Mouse (Mus musculus): Measurements from ENCODE around the gene Hs3st5. TPM values are rescaled to one million over a fixed set of nuclear protein-coding genes. Genes with fewer than 3 reads are reported as not detected.
"Not testable (repeated sequence)": the region's sequence is repeated elsewhere in the genome, so short reads cannot be mapped to it uniquely, and the experiment has no call there.

Hs3st5 gene
- polyA plus RNA-seq, 1 experiment from 2014 or later: 3.8 TPM

DNA sequence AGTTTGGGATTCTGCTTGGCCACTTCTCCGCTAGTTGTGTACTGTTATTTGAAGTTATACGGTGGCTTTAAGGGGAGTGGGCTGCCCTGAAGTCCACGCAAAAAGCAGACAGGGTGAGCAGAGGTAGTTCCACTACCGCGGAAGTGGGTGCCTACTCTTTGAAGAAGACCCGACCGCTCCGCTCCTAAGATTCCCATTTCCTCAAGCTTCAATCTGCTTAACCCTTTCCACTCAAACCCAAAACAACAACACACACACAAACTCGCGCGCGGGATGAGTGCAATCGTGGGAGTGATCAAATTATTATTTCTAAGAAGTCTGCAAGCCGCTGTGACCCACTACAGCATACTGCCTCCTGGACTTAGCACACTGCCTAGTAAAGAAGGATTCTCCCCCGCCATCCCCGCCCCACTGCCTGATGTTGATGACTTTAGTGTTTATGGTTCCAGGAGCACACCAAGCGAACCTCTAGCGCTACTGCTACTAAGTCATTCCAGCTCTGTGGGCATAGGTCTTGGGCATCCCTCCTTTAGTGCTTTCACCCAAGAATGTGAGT lies 1.5 kb downstream of the Hs3st5 start:
- Histone ChIP-seq H3K27ac (no peak overlapping the region), H3K36me3 (replicated peaks) (no peaks in the 10 kb centered on the region), H3K4me3 (replicated peaks) (peak overlapping the region; percentile 69), H3K4me1 (peaks cover 15% of the 10 kb centered on the region), H3K4me2 (peak overlapping the region; percentile 93), H3K27me3 (peaks cover 24% of the 10 kb centered on the region), H3K9ac (peak overlapping the region; percentile 58), H3K9me3 (no peaks in the 10 kb centered on the region)
- under 1% methylated on average over 18 of the region's 18 CpGs for WGBS
- no peak for ATAC-seq (ENCODE audit: low FRiP score)

DNA sequence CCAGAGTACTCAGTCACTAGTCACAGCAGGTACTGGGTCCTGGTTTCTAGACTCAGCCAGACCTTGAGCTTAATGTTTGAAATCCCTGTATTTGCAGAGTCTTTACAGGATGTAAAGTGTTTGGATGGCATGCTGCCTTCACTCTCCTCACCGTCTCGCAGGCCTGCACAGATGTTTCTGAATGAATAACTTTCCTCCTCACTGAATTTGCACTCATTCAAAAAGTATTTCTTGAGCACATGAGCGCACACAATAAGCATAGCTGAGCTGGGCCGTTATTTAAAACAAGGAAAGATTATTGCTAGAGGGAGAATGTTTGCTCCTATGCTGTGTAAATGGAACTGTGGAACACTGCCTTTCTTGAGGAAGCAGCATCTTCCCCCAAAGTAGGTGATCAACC lies 2.9 kb downstream of the Hs3st5 start:
- H3K36me3 ChIP-seq (replicated peaks): no peaks in the 10 kb centered on the region
- H3K4me2 ChIP-seq: no peak overlapping the region
- no peaks in the 10 kb centered on the region for H3K9me3 ChIP-seq
- H3K4me3 ChIP-seq (replicated peaks): no peak overlapping the region
- peaks cover 24% of the 10 kb centered on the region for H3K27me3 ChIP-seq
- H3K4me1 ChIP-seq: peaks cover 15% of the 10 kb centered on the region
- WGBS: 29% methylated on average over 4 of the region's 4 CpGs
- ATAC-seq (ENCODE audit: low FRiP score): no peak
- H3K9ac ChIP-seq: no peak overlapping the region
- H3K27ac ChIP-seq: no peak overlapping the region

DNA sequence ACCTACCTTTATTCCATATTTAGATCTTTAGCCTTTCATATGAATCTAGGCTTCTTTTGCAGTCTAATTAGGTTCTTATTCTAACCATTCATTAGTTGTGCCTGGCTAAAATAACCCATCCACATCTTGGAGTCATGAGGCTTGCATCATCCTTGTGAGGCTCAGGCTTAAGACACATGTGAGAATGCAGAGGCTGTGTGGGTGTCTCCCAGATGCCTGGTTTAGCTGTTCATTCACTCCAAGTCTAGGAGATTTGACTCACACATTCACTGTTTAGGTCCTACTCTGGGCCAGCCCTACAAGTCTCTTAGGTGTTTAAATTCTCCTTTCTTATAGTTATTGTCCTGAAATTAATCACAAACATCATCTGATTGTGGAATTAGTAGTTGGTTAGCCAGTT lies 17.3 kb downstream of the Hs3st5 start:
- H3K27me3 ChIP-seq: no peaks in the 10 kb centered on the region
- H3K36me3 ChIP-seq (replicated peaks): no peaks in the 10 kb centered on the region
- no peak overlapping the region for H3K27ac ChIP-seq
- H3K4me3 ChIP-seq (replicated peaks): no peak overlapping the region
- no peaks in the 10 kb centered on the region; the same call in 1 of the 2 replicates for H3K4me1 ChIP-seq
- H3K4me2 ChIP-seq: no peak overlapping the region
- no peak overlapping the region for H3K9ac ChIP-seq
- no peak for ATAC-seq (ENCODE audit: low FRiP score)
- no peaks in the 10 kb centered on the region for H3K9me3 ChIP-seq

DNA sequence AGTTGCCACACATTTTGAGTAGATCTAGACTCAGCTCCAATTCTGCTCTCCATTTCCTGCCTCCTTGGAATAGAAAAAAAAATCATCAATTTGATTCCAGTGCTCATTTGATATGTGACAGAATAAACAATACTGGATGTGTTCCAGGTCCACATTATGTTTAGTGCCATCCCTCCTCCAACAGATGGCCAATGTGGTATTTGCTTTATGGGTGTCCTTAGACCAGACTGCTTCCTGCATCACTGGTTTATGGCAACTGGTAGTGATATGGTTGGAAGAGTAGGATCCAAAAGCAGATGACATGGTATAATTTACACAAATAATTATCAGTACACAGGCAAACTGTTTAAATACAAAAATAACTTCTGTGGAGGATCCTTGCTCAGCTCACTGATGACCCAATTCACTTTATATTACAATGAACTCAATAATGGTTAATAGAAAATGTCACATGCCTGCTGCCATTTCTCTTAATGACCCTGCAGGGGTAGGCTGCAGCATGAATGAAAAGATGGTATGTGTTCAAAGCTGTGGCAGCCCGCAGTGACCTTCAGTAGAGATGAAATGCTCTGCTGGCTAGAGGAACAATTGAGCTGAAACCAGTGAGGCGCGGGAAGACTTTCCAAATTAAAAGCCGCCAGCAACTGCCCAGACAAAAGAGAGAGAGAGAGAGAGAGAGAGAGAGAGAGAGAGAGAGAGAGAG lies 27.2 kb downstream of the Hs3st5 start:
- Histone ChIP-seq H3K27me3 (no peaks in the 10 kb centered on the region), H3K4me1 (0 out of 2 replicates have a peak, but pooled peaks cover 7% of the 10 kb centered on the region), H3K4me3 (replicated peaks) (no peak overlapping the region), H3K9ac (no peak overlapping the region), H3K36me3 (replicated peaks) (no peaks in the 10 kb centered on the region), H3K9me3 (no peaks in the 10 kb centered on the region), H3K27ac (no peak overlapping the region), H3K4me2 (no peak overlapping the region)
- ATAC-seq (ENCODE audit: low FRiP score): peak; percentile 58
- WGBS: 15% methylated on average over 4 of the region's 4 CpGs

GRCm38 (mm10) chr10:36546622-36547021 lies 40.0 kb downstream of the Hs3st5 start:
- Histone ChIP-seq H3K9ac (no peak overlapping the region), H3K4me2 (no peak overlapping the region), H3K4me1 (no peaks in the 10 kb centered on the region), H3K36me3 (replicated peaks) (no peaks in the 10 kb centered on the region), H3K9me3 (no peaks in the 10 kb centered on the region), H3K27me3 (no peaks in the 10 kb centered on the region), H3K4me3 (replicated peaks) (no peak overlapping the region), H3K27ac (no peak overlapping the region)
- whole genome bisulfite sequencing: 21% methylated on average over 2 of the region's 2 CpGs
- ATAC-seq (ENCODE audit: low FRiP score): peak; percentile 44; the same call in 1 of the 2 replicates

DNA sequence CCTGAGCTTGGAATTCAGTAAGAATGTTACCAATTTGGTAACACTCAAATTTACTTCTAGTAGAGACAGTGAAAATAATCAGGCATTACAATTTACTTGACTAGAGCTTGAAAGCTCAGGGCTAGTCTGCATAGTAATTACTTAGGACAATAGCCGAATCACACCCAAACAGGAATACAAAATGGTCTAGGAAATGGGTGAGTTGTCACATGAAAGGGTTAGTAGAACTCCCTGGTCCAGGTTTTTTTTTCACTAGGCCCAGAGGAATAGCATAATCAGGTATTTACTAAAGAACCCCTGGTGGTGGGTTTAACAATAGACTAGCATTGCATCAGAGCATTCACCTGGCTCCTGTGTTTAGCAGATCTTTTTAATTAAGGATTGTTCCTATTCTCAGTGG lies 41.1 kb downstream of the Hs3st5 start:
- not testable (repeated sequence) for H3K27me3 ChIP-seq; H3K9me3 ChIP-seq; H3K4me2 ChIP-seq; H3K36me3 ChIP-seq (replicated peaks); H3K4me1 ChIP-seq; H3K4me3 ChIP-seq (replicated peaks); H3K9ac ChIP-seq; H3K27ac ChIP-seq; ATAC-seq (ENCODE audit: low FRiP score)
- WGBS: 62% methylated on average over 1 of the region's 1 CpGs

GRCm38 (mm10) chr10:36554057-36554456 lies 47.4 kb downstream of the Hs3st5 start:
- no peak overlapping the region for H3K4me2 ChIP-seq
- WGBS: 75% methylated on average over 4 of the region's 4 CpGs
- H3K4me3 ChIP-seq (replicated peaks): no peak overlapping the region
- no peaks in the 10 kb centered on the region for H3K27me3 ChIP-seq
- H3K9ac ChIP-seq: no peak overlapping the region
- 0 out of 2 replicates have a peak, but pooled peaks cover 2% of the 10 kb centered on the region for H3K4me1 ChIP-seq
- no peak for ATAC-seq (ENCODE audit: low FRiP score)
- no peak overlapping the region for H3K27ac ChIP-seq
- H3K9me3 ChIP-seq: no peaks in the 10 kb centered on the region
- H3K36me3 ChIP-seq (replicated peaks): no peaks in the 10 kb centered on the region

- H3K4me1 ChIP-seq: 0 out of 2 replicates have a peak, but pooled peaks cover 2% of the 10 kb centered on the region
- H3K27ac ChIP-seq: no peak overlapping the region
- H3K36me3 ChIP-seq (replicated peaks): no peaks in the 10 kb centered on the region
- WGBS: 63% methylated on average over 6 of the region's 6 CpGs
- H3K4me3 ChIP-seq (replicated peaks): no peak overlapping the region
- H3K27me3 ChIP-seq: no peaks in the 10 kb centered on the region
- no peak overlapping the region for H3K9ac ChIP-seq
- no peaks in the 10 kb centered on the region for H3K9me3 ChIP-seq
- ATAC-seq (ENCODE audit: low FRiP score): peak; percentile 61; the same call in 1 of the 2 replicates
- no peak overlapping the region for H3K4me2 ChIP-seq
These were observed 48.6 kb downstream of the Hs3st5 start for GRCm38 (mm10) chr10:36554941-36555888.

GRCm38 (mm10) chr10:36556128-36556527 lies 49.5 kb downstream of the Hs3st5 start:
- Histone ChIP-seq H3K27me3 (no peaks in the 10 kb centered on the region), H3K4me3 (replicated peaks) (no peak overlapping the region), H3K9ac (no peak overlapping the region), H3K4me1 (0 out of 2 replicates have a peak, but pooled peaks cover 2% of the 10 kb centered on the region), H3K27ac (no peak overlapping the region), H3K9me3 (no peaks in the 10 kb centered on the region), H3K4me2 (no peak overlapping the region), H3K36me3 (replicated peaks) (no peaks in the 10 kb centered on the region)
- ATAC-seq (ENCODE audit: low FRiP score): no peak
- WGBS: 70% methylated on average over 2 of the region's 2 CpGs

GRCm38 (mm10) chr10:36557673-36558072 lies 51.1 kb downstream of the Hs3st5 start:
- Histone ChIP-seq H3K9me3 (no peaks in the 10 kb centered on the region), H3K4me1 (0 out of 2 replicates have a peak, but pooled peaks cover 2% of the 10 kb centered on the region), H3K27me3 (no peaks in the 10 kb centered on the region), H3K36me3 (replicated peaks) (no peaks in the 10 kb centered on the region), H3K9ac (no peak overlapping the region), H3K4me2 (no peak overlapping the region), H3K4me3 (replicated peaks) (no peak overlapping the region), H3K27ac (no peak overlapping the region)
- 92% methylated on average over 6 of the region's 6 CpGs for WGBS
- no peak for ATAC-seq (ENCODE audit: low FRiP score)

GRCm38 (mm10) chr10:36558736-36559135 lies 52.1 kb downstream of the Hs3st5 start:
- no peaks in the 10 kb centered on the region for H3K27me3 ChIP-seq
- H3K9me3 ChIP-seq: no peaks in the 10 kb centered on the region
- H3K4me3 ChIP-seq (replicated peaks): no peak overlapping the region
- H3K4me2 ChIP-seq: no peak overlapping the region
- 0 out of 2 replicates have a peak, but pooled peaks cover 2% of the 10 kb centered on the region for H3K4me1 ChIP-seq
- no peak overlapping the region for H3K27ac ChIP-seq
- no peak for ATAC-seq (ENCODE audit: low FRiP score)
- H3K9ac ChIP-seq: no peak overlapping the region
- 90% methylated on average over 5 of the region's 5 CpGs for WGBS
- H3K36me3 ChIP-seq (replicated peaks): no peaks in the 10 kb centered on the region

- Histone ChIP-seq H3K4me1 (peaks cover 5% of the 10 kb centered on the region), H3K9me3 (no peaks in the 10 kb centered on the region), H3K36me3 (replicated peaks) (no peaks in the 10 kb centered on the region), H3K27me3 (no peaks in the 10 kb centered on the region), H3K4me2 (no peak overlapping the region), H3K27ac (no peak overlapping the region), H3K9ac (no peak overlapping the region), H3K4me3 (replicated peaks) (no peak overlapping the region)
- WGBS: 32% methylated on average over 2 of the region's 2 CpGs
- peak; percentile 53; the same call in 1 of the 2 replicates for ATAC-seq (ENCODE audit: low FRiP score)
These were observed 60.6 kb downstream of the Hs3st5 start for GRCm38 (mm10) chr10:36567258-36567657.

All from forebrain, embryonic 12.5 days (tissue).